Mouse (Mus musculus) heart, embryonic 11.5 days (tissue): ENCODE results near the gene Fhdc1. TPM values are rescaled to one million over a fixed set of nuclear protein-coding genes. Genes with fewer than 3 reads are reported as not detected.
A peak's percentile ranks its signal among the peaks of the same experiment; 100 is the strongest.

ENCODE experiments used
- ATAC-seq: fragments of 200-750 bp; cut with Nextera tagmentation; replicated peaks from 2 replicates; pipeline ENCODE4 v1.8.0; 2017; ENCODE audit warnings: moderate library complexity; ENCODE audit not compliant: insufficient number of reproducible peaks, low FRiP score, low TSS enrichment
- H3K27ac ChIP-seq: fragments of 300-500 bp; sonication (generic); 2 replicates; pipeline ENCODE4 v1.5.1; 2014; ENCODE audit warnings: mild to moderate bottlenecking, low read depth, low read length
- H3K27me3 ChIP-seq: fragments of 300-500 bp; sonication (generic); 2 replicates; pipeline ENCODE4 v1.6.1; 2014; ENCODE audit warnings: mild to moderate bottlenecking, low read length, mixed read lengths; ENCODE audit not compliant: control insufficient read depth, insufficient read depth
- H3K36me3 ChIP-seq: fragments of 300-500 bp; sonication (generic); 2 replicates; pipeline ENCODE4 v1.6.1; 2014; ENCODE audit warnings: mild to moderate bottlenecking, low read length, moderate library complexity, mixed read lengths; ENCODE audit not compliant: control insufficient read depth, insufficient read depth
- H3K4me1 ChIP-seq: fragments of 300-500 bp; sonication (generic); 2 replicates; pipeline ENCODE4 v1.6.1; 2014; ENCODE audit warnings: low read length; ENCODE audit not compliant: control insufficient read depth, insufficient read depth
- H3K4me2 ChIP-seq: fragments of 300-500 bp; sonication (generic); 2 replicates; pipeline ENCODE4 v1.6.1; 2014; ENCODE audit warnings: mild to moderate bottlenecking, moderate library complexity
- H3K4me3 ChIP-seq: fragments of 300-500 bp; sonication (generic); 2 replicates; pipeline ENCODE4 v1.5.1; 2014; ENCODE audit warnings: low read depth, low read length
- H3K9ac ChIP-seq: fragments of 300-500 bp; sonication (generic); 2 replicates; pipeline ENCODE4 v1.6.1; 2014; ENCODE audit warnings: mild to moderate bottlenecking, low read depth, low read length, moderate library complexity
- H3K9me3 ChIP-seq: fragments of 300-500 bp; sonication (generic); replicated peaks from 2 replicates; pipeline ENCODE4 v1.6.1; 2016; ENCODE audit warnings: low read length; ENCODE audit not compliant: control insufficient read depth
- WGBS: fragments of 180-500 bp; shearing (Covaris S2); extraction: QIAGEN DNeasy Blood & Tissue Kit; methylation state at CpG from one replicate; pipeline ENCODE4 v1.1.7; 2014; ENCODE audit not compliant: insufficient replicate concordance; 5-methylcytosine and 5-hydroxymethylcytosine counted together
- polyA plus RNA-seq: library from polyadenylated mRNA; unstranded; fragments of >200 nt; fragmentation: Nextera tagmentation; extraction: Ambion mirVana; gene quantifications from 2 replicates; pipeline ENCODE4 v1.2.1, GENCODE M21; 2014

Gene Fhdc1
- polyA plus RNA-seq, 1 experiment from 2014 or later = 5.0 TPM

DNA sequence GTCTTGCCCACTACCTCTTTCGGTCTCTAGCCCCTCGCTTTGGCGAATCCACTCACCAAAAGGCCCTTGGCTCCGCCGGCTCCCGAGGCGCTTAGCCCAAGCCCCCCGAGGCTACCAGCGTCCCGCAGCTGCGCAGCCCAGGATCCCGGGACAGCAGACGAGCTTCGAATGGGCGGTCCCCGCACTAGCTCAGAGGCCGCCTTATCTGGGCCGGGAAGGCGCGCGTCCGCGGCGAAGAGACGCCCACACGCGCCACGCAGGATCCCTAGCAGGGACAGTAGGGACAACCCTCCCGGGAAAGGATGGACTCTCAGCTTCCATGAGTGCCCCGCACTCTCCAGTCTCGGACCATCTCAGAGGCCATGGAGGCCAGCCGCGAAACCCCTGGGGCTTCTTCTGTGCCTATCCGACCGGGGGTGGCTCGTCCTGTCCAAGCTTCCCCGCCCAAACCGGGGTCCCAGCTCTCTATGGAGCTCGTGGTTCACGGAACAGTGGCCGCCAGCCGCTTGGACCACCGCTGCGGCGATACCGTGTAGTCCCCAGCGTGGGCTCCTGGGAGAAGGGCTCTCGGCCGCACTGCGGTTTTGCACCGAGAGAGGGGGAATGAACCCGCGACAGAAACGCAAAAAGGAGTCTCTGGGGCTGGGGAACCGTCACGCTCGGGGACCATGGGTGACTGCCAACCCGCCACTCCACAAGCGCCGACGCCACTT is 780 bp downstream of the Fhdc1 start:
- H3K27ac ChIP-seq = no peak overlapping the region
- H3K9me3 ChIP-seq = no peaks in the 10 kb centered on the region
- peaks cover 16% of the 10 kb centered on the region for H3K4me1 ChIP-seq
- H3K9ac ChIP-seq = peak overlapping the region; percentile 66
- H3K36me3 ChIP-seq = no peaks in the 10 kb centered on the region
- under 1% methylated on average over 61 of the region's 61 CpGs for WGBS
- peak overlapping the region; percentile 97 for H3K4me2 ChIP-seq
- peak overlapping the region; percentile 63 for H3K4me3 ChIP-seq
- H3K27me3 ChIP-seq = peaks cover 67% of the 10 kb centered on the region
- ATAC-seq = peak; percentile 73; the same call in 1 of the 2 replicates

DNA sequence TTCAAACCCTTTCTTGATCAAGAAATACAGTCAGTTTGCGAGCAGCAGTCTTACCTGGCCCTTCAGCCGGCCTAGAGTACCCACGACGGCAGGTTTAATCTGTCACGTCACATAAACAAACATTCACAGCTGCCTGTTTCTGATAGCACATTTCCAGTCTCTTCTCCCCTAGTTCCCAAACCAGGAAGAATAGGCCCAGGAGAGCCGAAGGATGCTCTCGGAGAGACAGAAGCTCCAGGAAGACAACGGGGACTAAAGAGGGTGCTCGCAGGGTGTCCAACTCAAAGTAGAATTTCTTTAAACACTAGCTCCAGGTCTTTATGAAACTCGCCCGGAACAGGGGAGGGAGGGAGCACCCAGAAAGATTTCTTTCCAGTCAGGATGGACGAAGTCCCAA is 1.3 kb downstream of the Fhdc1 start:
- no peak overlapping the region for H3K27ac ChIP-seq
- H3K4me1 ChIP-seq = peaks cover 16% of the 10 kb centered on the region
- no peaks in the 10 kb centered on the region for H3K9me3 ChIP-seq
- H3K9ac ChIP-seq = peak overlapping the region; percentile 66
- 2% methylated on average over 11 of the region's 12 CpGs for WGBS
- H3K36me3 ChIP-seq = no peaks in the 10 kb centered on the region
- peak overlapping the region; percentile 63 for H3K4me3 ChIP-seq
- no peak for ATAC-seq
- H3K4me2 ChIP-seq = peak overlapping the region; percentile 97
- H3K27me3 ChIP-seq = peaks cover 70% of the 10 kb centered on the region

DNA sequence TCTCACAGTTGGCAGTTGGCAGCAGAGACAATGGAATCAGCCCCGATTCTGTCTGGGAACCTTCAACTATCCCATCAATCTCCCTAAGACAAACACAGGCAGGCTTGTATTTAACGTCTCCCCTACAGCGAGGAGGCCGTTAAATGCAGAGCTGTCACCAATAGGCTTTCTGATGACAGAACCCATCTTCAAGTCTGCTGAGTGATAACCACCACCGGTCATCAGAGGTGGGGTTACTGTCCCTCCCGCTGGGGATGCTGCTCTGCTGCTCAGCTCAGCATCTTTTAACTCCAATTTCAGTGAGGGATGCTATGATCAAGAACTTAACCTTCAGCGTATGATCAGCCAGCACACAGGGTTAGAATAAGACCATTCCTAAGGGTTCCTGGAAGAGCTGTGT is 2.0 kb downstream of the Fhdc1 start:
- no peak overlapping the region for H3K27ac ChIP-seq
- no peak overlapping the region for H3K9ac ChIP-seq

DNA sequence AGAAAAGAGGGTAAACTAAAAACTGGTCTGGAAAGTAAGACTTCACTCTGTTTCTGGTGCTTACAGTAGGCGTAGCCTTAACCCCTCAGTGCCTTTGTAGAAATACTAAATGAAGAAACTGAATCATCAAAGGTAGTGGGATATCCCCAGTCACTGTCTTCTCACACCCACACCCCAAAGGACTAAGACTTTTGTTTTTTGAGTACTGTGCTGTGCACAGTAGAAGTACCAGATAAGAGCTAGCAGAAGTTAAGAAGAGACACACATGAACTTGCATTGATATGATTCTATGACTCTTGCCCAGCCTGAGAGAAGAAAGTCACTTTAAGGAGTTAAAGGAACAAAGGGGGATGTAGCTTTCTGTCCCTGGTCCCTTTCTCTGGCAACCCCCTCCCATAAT is 2.7 kb downstream of the Fhdc1 start:
- no peak for ATAC-seq
- peak overlapping the region; percentile 97 for H3K4me2 ChIP-seq
- WGBS = 59% methylated on average over 1 of the region's 1 CpGs
- no peaks in the 10 kb centered on the region for H3K36me3 ChIP-seq
- H3K27ac ChIP-seq = no peak overlapping the region
- peaks cover 16% of the 10 kb centered on the region for H3K4me1 ChIP-seq
- H3K9ac ChIP-seq = no peak overlapping the region
- no peaks in the 10 kb centered on the region for H3K9me3 ChIP-seq
- H3K27me3 ChIP-seq = peaks cover 72% of the 10 kb centered on the region
- no peak overlapping the region for H3K4me3 ChIP-seq

More for the DNA sequence above, 2.0 kb downstream of the Fhdc1 start:
- no peak for ATAC-seq
- Histone ChIP-seq H3K4me2 (peak overlapping the region; percentile 97), H3K4me3 (peak overlapping the region; percentile 63), H3K36me3 (no peaks in the 10 kb centered on the region), H3K9me3 (no peaks in the 10 kb centered on the region), H3K4me1 (peaks cover 16% of the 10 kb centered on the region), H3K27me3 (peaks cover 75% of the 10 kb centered on the region)
- 4% methylated on average over 7 of the region's 7 CpGs for whole genome bisulfite sequencing

DNA sequence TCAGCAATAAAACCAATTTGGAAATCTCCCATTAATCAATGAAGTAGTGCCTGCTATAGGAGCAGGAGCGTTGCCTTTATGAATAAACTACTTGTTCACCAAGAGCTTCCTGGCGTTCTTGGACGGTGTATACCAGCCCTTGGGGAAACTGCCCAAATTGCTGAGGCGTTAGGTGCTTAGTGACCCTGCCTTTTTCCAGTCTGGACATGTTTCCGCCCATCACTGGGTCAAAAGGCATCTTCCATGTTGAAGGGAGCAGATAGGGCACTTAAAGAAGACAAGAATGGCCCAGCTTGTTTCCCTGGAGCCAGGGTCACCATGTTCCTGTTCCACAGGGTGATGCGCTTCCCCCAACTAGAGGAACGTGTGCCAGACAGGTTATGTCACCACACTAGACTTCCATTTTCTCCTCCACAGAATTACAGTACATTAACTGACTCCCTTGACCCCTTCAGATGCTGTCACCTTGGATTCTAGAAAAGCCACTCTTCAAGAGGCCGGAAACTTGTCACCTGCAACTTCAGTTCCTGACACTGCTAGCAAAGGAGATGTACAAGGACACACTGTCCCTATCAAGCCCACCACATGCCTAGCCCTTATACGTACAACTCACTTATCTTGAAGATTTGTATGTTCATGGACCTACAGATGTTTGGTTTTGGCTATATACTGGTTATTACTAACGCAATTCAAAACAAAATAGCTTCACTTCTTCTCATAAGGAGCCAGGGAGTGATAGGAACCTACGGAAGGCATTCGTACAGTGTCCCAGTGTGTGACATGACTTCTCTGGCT is 5.1 kb downstream of the Fhdc1 start:
- Histone ChIP-seq H3K4me2 (no peak overlapping the region), H3K9ac (no peak overlapping the region), H3K27ac (no peak overlapping the region), H3K4me3 (no peak overlapping the region), H3K27me3 (peaks cover 64% of the 10 kb centered on the region), H3K9me3 (no peaks in the 10 kb centered on the region), H3K36me3 (no peaks in the 10 kb centered on the region), H3K4me1 (peaks cover 12% of the 10 kb centered on the region)
- whole genome bisulfite sequencing = 82% methylated on average over 12 of the region's 12 CpGs
- no peak for ATAC-seq

DNA sequence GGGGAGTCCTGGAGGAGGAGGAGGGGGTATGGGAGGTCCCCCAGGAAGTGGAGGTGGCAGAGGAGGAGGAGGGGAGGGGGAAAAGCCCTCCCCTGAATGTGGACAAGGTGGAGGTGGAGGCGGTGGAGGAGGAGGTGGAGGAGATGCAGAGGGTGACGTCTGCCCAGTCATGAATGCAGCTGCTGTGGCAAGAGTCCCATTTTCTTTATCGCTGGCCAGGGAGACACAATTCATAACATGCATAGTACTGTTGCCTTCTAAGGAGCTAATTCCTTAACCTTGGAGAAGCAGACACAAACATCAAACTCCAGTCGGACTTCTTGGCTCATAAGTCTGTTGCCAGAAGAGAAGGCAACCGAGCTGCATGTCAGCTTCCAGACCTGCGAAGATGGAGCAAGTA is 5.8 kb downstream of the Fhdc1 start:
- WGBS = 77% methylated on average over 6 of the region's 6 CpGs
- Histone ChIP-seq H3K4me2 (no peak overlapping the region), H3K27me3 (peaks cover 58% of the 10 kb centered on the region)

DNA sequence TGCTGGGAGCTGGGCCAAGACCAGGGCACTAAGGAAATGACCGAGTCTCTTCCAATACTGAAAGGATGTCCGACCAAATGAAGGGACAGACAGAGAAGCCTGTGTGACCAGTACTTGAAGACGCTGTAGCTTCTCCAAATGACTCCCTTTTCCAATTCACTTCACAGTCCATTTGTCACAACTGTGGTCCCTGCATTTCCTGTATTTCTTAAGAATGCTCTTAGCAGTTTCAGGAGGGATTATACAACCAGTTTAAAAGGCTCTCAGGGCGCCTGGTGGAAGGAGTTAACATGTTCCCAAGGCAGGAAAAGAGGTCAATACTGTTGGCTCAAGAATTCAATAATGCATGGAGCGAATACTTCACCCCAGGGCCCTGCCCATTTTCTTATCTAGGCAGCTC is 7.3 kb downstream of the Fhdc1 start:
- Histone ChIP-seq H3K4me2 (no peak overlapping the region), H3K27me3 (peaks cover 47% of the 10 kb centered on the region), H3K4me1 (peaks cover 2% of the 10 kb centered on the region; the same call in 1 of the 2 replicates), H3K27ac (no peak overlapping the region), H3K9ac (no peak overlapping the region), H3K36me3 (no peaks in the 10 kb centered on the region), H3K4me3 (no peak overlapping the region), H3K9me3 (no peaks in the 10 kb centered on the region)
- 58% methylated on average over 5 of the region's 5 CpGs for WGBS
- no peak for ATAC-seq

More for the DNA sequence above, 5.8 kb downstream of the Fhdc1 start:
- ATAC-seq = no peak
- no peaks in the 10 kb centered on the region for H3K9me3 ChIP-seq
- H3K4me3 ChIP-seq = no peak overlapping the region
- H3K4me1 ChIP-seq = peaks cover 10% of the 10 kb centered on the region
- no peak overlapping the region for H3K9ac ChIP-seq
- no peaks in the 10 kb centered on the region for H3K36me3 ChIP-seq
- no peak overlapping the region for H3K27ac ChIP-seq

DNA sequence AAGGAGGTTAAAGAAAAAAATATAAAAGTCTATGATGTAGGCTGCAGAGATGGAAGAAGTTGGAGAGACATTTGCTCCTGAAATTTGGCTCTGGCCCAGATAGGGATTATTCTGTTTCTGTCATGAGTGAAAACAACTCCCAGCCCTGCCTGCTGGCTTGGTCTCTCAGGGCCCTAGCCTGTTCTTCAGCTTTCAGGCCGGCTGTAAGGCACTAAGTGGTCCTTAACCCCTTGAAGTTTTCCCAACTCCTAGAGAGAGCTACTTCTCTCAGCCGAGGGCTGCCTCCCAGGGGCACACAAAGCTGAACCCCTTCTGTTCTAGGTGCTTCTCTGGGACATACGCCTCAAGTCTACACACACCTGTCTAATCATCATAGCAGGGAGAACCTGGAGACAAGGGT is 7.7 kb downstream of the Fhdc1 start:
- Histone ChIP-seq H3K4me1 (peaks cover 6% of the 10 kb centered on the region), H3K27me3 (peaks cover 43% of the 10 kb centered on the region), H3K4me2 (no peak overlapping the region), H3K27ac (no peak overlapping the region), H3K9me3 (no peaks in the 10 kb centered on the region), H3K4me3 (no peak overlapping the region), H3K36me3 (no peaks in the 10 kb centered on the region), H3K9ac (no peak overlapping the region)
- 48% methylated on average over 3 of the region's 3 CpGs for WGBS
- no peak for ATAC-seq
